Mouse (Mus musculus): ENCODE results near the gene Ltbp3. TPM values are rescaled to one million over a fixed set of nuclear protein-coding genes. Genes with fewer than 3 reads are reported as not detected.
"Not testable (repeated sequence)": the region's sequence is repeated elsewhere in the genome, so short reads cannot be mapped to it uniquely, and the experiment has no call there.

Gene Ltbp3
- polyA plus RNA-seq, 1 experiment from 2014 or later = 8.2 TPM

GRCm38 (mm10) chr19:5789066-5789465 lies 48.4 kb downstream of the Ltbp3 start:
- no peak overlapping the region for H3K4me3 ChIP-seq
- no peak overlapping the region for H3K27ac ChIP-seq
- H3K36me3 ChIP-seq (replicated peaks) = no peaks in the 10 kb centered on the region
- H3K4me1 ChIP-seq = peaks cover 4% of the 10 kb centered on the region
- H3K9ac ChIP-seq = no peak overlapping the region
- no peaks in the 10 kb centered on the region for H3K9me3 ChIP-seq
- 70% methylated on average over 5 of the region's 5 CpGs for WGBS
- ATAC-seq (replicated peaks) = no peak
- no peaks in the 10 kb centered on the region for H3K27me3 ChIP-seq (replicated peaks)
- no peak overlapping the region for H3K4me2 ChIP-seq

GRCm38 (mm10) chr19:5791329-5791728 lies 50.6 kb downstream of the Ltbp3 start:
- H3K4me1 ChIP-seq = peaks cover 25% of the 10 kb centered on the region
- H3K9ac ChIP-seq = no peak overlapping the region
- H3K27me3 ChIP-seq (replicated peaks) = no peaks in the 10 kb centered on the region
- WGBS = 78% methylated on average over 4 of the region's 4 CpGs
- no peaks in the 10 kb centered on the region for H3K9me3 ChIP-seq
- no peak overlapping the region for H3K4me3 ChIP-seq
- H3K4me2 ChIP-seq = no peak overlapping the region
- no peak overlapping the region for H3K27ac ChIP-seq
- ATAC-seq (replicated peaks) = no peak
- peaks cover 7% of the 10 kb centered on the region for H3K36me3 ChIP-seq (replicated peaks)

- Histone ChIP-seq H3K27me3 (replicated peaks) (no peaks in the 10 kb centered on the region), H3K4me3 (no peak overlapping the region), H3K36me3 (replicated peaks) (peaks cover 10% of the 10 kb centered on the region), H3K9ac (no peak overlapping the region), H3K4me1 (peaks cover 36% of the 10 kb centered on the region), H3K4me2 (peak overlapping the region; percentile 11; the same call in 1 of the 2 replicates), H3K9me3 (no peaks in the 10 kb centered on the region), H3K27ac (no peak overlapping the region)
- WGBS = 6% methylated on average over 2 of the region's 2 CpGs
- peak; percentile 73 for ATAC-seq (replicated peaks)
Observed at GRCm38 (mm10) chr19:5793116-5793515, 52.4 kb downstream of the Ltbp3 start.

- peaks cover 36% of the 10 kb centered on the region for H3K4me1 ChIP-seq
- H3K27me3 ChIP-seq (replicated peaks); H3K9me3 ChIP-seq: not testable (repeated sequence)
- H3K9ac ChIP-seq = peak overlapping the region; percentile 6; the same call in 1 of the 2 replicates
- peak; percentile 53 for ATAC-seq (replicated peaks)
- WGBS = 33% methylated on average over 7 of the region's 7 CpGs
- peak overlapping the region; percentile 70 for H3K27ac ChIP-seq
- H3K36me3 ChIP-seq (replicated peaks) = peaks cover 10% of the 10 kb centered on the region
- H3K4me2 ChIP-seq = peak overlapping the region; percentile 89
- H3K4me3 ChIP-seq = 0 out of 2 replicates have a peak overlapping the region, but pooled peaks have one; percentile 80
Observed at GRCm38 (mm10) chr19:5793917-5794770, 53.4 kb downstream of the Ltbp3 start.

GRCm38 (mm10) chr19:5794771-5795576 lies 54.3 kb downstream of the Ltbp3 start:
- ATAC-seq (replicated peaks) = no peak
- 40% methylated on average over 5 of the region's 5 CpGs for WGBS

GRCm38 (mm10) chr19:5795668-5796572 lies 55.2 kb downstream of the Ltbp3 start:
- H3K9ac ChIP-seq = peak overlapping the region; percentile 47
- peak overlapping the region; percentile 80 for H3K4me3 ChIP-seq
- peak overlapping the region; percentile 89 for H3K4me2 ChIP-seq
- peaks cover 10% of the 10 kb centered on the region for H3K36me3 ChIP-seq (replicated peaks)
- H3K4me1 ChIP-seq = peaks cover 36% of the 10 kb centered on the region
- H3K9me3 ChIP-seq = no peaks in the 10 kb centered on the region
- H3K27me3 ChIP-seq (replicated peaks) = no peaks in the 10 kb centered on the region
- 58% methylated on average over 11 of the region's 11 CpGs for WGBS
- ATAC-seq (replicated peaks) = no peak
- H3K27ac ChIP-seq = peak overlapping the region; percentile 23; the same call in 1 of the 2 replicates

More at GRCm38 (mm10) chr19:5794771-5795576, 54.3 kb downstream of the Ltbp3 start:
- peak overlapping the region; percentile 50 for H3K27ac ChIP-seq
- H3K4me3 ChIP-seq = peak overlapping the region; percentile 80
- no peaks in the 10 kb centered on the region for H3K9me3 ChIP-seq
- peaks cover 36% of the 10 kb centered on the region for H3K4me1 ChIP-seq
- 0 out of 2 replicates have a peak overlapping the region, but pooled peaks have one; percentile 20 for H3K9ac ChIP-seq
- no peaks in the 10 kb centered on the region for H3K27me3 ChIP-seq (replicated peaks)
- peaks cover 10% of the 10 kb centered on the region for H3K36me3 ChIP-seq (replicated peaks)
- H3K4me2 ChIP-seq = peak overlapping the region; percentile 89

GRCm38 (mm10) chr19:5796573-5797111 lies 55.9 kb downstream of the Ltbp3 start:
- Histone ChIP-seq H3K4me1 (peaks cover 36% of the 10 kb centered on the region), H3K9ac (peak overlapping the region; percentile 47), H3K36me3 (replicated peaks) (peaks cover 10% of the 10 kb centered on the region), H3K4me2 (peak overlapping the region; percentile 89), H3K27ac (peak overlapping the region; percentile 23; the same call in 1 of the 2 replicates), H3K9me3 (no peaks in the 10 kb centered on the region), H3K27me3 (replicated peaks) (no peaks in the 10 kb centered on the region), H3K4me3 (peak overlapping the region; percentile 80)
- ATAC-seq (replicated peaks) = no peak
- 53% methylated on average over 7 of the region's 7 CpGs for WGBS

GRCm38 (mm10) chr19:5797381-5798111 lies 56.8 kb downstream of the Ltbp3 start:
- Histone ChIP-seq H3K4me3 (peak overlapping the region; percentile 80), H3K9me3 (no peaks in the 10 kb centered on the region), H3K4me2 (peak overlapping the region; percentile 89), H3K4me1 (peaks cover 36% of the 10 kb centered on the region), H3K36me3 (replicated peaks) (peaks cover 10% of the 10 kb centered on the region), H3K27ac (no peak overlapping the region; the same call in 1 of the 2 replicates), H3K9ac (peak overlapping the region; percentile 47), H3K27me3 (replicated peaks) (no peaks in the 10 kb centered on the region)
- no peak for ATAC-seq (replicated peaks)
- 11% methylated on average over 7 of the region's 7 CpGs for WGBS

GRCm38 (mm10) chr19:5798700-5799479 lies 58.2 kb downstream of the Ltbp3 start:
- H3K9me3 ChIP-seq = no peaks in the 10 kb centered on the region
- ATAC-seq (replicated peaks) = no peak
- H3K9ac ChIP-seq = peak overlapping the region; percentile 62
- peaks cover 10% of the 10 kb centered on the region for H3K36me3 ChIP-seq (replicated peaks)
- H3K27me3 ChIP-seq (replicated peaks) = no peaks in the 10 kb centered on the region
- peak overlapping the region; percentile 89 for H3K4me2 ChIP-seq
- 0% methylated on average over 7 of the region's 7 CpGs for WGBS
- peak overlapping the region; percentile 80 for H3K4me3 ChIP-seq
- 0 out of 2 replicates have a peak overlapping the region, but pooled peaks have one; percentile 5 for H3K27ac ChIP-seq
- peaks cover 36% of the 10 kb centered on the region for H3K4me1 ChIP-seq
